10 mouse cellular contexts compared by ENCODE assay signal in the genomic region with DNA sequence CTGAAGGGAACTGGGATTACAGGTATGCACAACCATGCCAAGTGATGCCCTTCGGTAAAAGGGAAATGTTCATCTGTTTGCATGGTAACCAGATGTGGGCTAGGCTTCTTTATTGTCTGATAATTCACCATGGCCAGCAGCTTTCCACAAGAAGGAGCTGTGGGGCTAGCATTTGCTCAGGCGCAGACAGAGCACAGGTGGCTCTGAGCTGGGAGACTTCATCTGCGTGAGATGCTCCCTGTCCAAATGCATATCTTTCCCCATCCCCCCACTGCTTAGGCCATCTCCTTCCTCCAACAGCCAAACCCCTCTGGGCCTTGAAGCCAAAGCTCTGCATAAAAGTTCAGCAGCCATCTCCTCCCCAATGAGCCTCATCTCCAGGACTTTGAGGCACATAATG. TPM values are rescaled to one million over a fixed set of nuclear protein-coding genes. Genes with fewer than 3 reads are reported as not detected.
A peak's percentile ranks its signal among the peaks of the same experiment; 100 is the strongest.
DNase-seq lines count a peak whose midpoint lies in the region; ATAC-seq and TF ChIP-seq lines count a peak whose summit lies in the region.
"Had no signal": no experiment of that assay in that cellular context is flagged by ENCODE, and none has a peak within 500 bp of the region (broad histone marks: within the 10 kb centered on the region; RNA-seq: fewer than 3 reads in every experiment).

No protein-coding gene starts in this region.

- H3K9me3 ChIP-seq in forebrain, embryonic 10.5 days: no peaks in the 10 kb centered on the region
- no peaks in the 10 kb centered on the region for H3K9me3 ChIP-seq in forebrain, embryonic 11.5 days (ENCODE audit: control insufficient read depth, low read length)
- H3K9me3 ChIP-seq in lung, postnatal 0 days (ENCODE audit: low read length): no peaks in the 10 kb centered on the region
- H3K9me3 ChIP-seq in limb, embryonic 10.5 days (replicated peaks): no peaks in the 10 kb centered on the region
- H3K9me3 ChIP-seq in stomach, postnatal 0 days (ENCODE audit: control insufficient read depth, low read length): no peaks in the 10 kb centered on the region

- peak overlapping the region; percentile 71 for H3K27ac ChIP-seq in forebrain, embryonic 10.5 days
- H3K27ac ChIP-seq in forebrain, embryonic 11.5 days (ENCODE audit: low read depth, low read length): no peak overlapping the region
- H3K27ac ChIP-seq in lung, postnatal 0 days (ENCODE audit: low read length): no peak overlapping the region
- H3K27ac ChIP-seq in limb, embryonic 10.5 days: 0 out of 2 replicates have a peak overlapping the region, but pooled peaks have one; percentile 19
- no peak overlapping the region for H3K27ac ChIP-seq in stomach, postnatal 0 days (replicated peaks)

- H3K36me3 ChIP-seq in forebrain, embryonic 10.5 days (replicated peaks): peaks cover 28% of the 10 kb centered on the region
- no peaks in the 10 kb centered on the region; the same call in 1 of the 2 replicates for H3K36me3 ChIP-seq in forebrain, embryonic 11.5 days (ENCODE audit: control insufficient read depth, insufficient read depth, low read length)
- H3K36me3 ChIP-seq in lung, postnatal 0 days (ENCODE audit: insufficient read depth, low read length): no peaks in the 10 kb centered on the region
- peaks cover 22% of the 10 kb centered on the region for H3K36me3 ChIP-seq in limb, embryonic 10.5 days
- H3K36me3 ChIP-seq in stomach, postnatal 0 days (ENCODE audit: control insufficient read depth, insufficient read depth, low read length): no peaks in the 10 kb centered on the region

- H3K4me1 ChIP-seq in forebrain, embryonic 10.5 days: peaks cover 96% of the 10 kb centered on the region
- peaks cover 34% of the 10 kb centered on the region for H3K4me1 ChIP-seq in forebrain, embryonic 11.5 days (replicated peaks; ENCODE audit: control insufficient read depth, insufficient read depth, low read length)
- peaks cover 7% of the 10 kb centered on the region for H3K4me1 ChIP-seq in lung, postnatal 0 days (ENCODE audit: insufficient read depth, low read depth, low read length)
- peaks cover 9% of the 10 kb centered on the region for H3K4me1 ChIP-seq in lung, adult 2 months (ENCODE audit: control insufficient read depth, insufficient read depth, low read length)
- peaks cover 82% of the 10 kb centered on the region for H3K4me1 ChIP-seq in limb, embryonic 10.5 days
- H3K4me1 ChIP-seq in stomach, postnatal 0 days (replicated peaks; ENCODE audit: control insufficient read depth, insufficient read depth): peaks cover 7% of the 10 kb centered on the region; the same call in 1 of the 2 replicates

- no peaks in the 10 kb centered on the region for H3K27me3 ChIP-seq in forebrain, embryonic 10.5 days (ENCODE audit: poor library complexity, severe bottlenecking)
- H3K27me3 ChIP-seq in forebrain, embryonic 11.5 days (ENCODE audit: control insufficient read depth, insufficient read depth, low read length): no peaks in the 10 kb centered on the region
- no peaks in the 10 kb centered on the region for H3K27me3 ChIP-seq in lung, postnatal 0 days (replicated peaks; ENCODE audit: insufficient read depth, low read length)
- no peaks in the 10 kb centered on the region for H3K27me3 ChIP-seq in limb, embryonic 10.5 days (ENCODE audit: low read depth, poor library complexity, severe bottlenecking)
- no peaks in the 10 kb centered on the region for H3K27me3 ChIP-seq in stomach, postnatal 0 days (ENCODE audit: control insufficient read depth, insufficient read depth, low read length)

- no peak for TF ChIP-seq POLR2A in lung, adult 2 months (IDR thresholded peaks at IDR 0.05; ENCODE audit: borderline replicate concordance, extremely low read depth, low read depth, low read length)

- 0 out of 2 replicates have a peak, but pooled peaks have one; percentile 9 for TF ChIP-seq CTCF in lung, postnatal 0 days (IDR thresholded peaks at IDR 0.05)
- no peak for TF ChIP-seq CTCF in lung, adult 2 months (IDR thresholded peaks at IDR 0.05; ENCODE audit: insufficient read depth, low read length)
- TF ChIP-seq CTCF in stomach, postnatal 0 days (IDR thresholded peaks at IDR 0.05; ENCODE audit: low read depth): peak; percentile 48; the same call in 1 of the 2 replicates

- H3K9ac ChIP-seq in forebrain, embryonic 11.5 days (ENCODE audit: low read length): no peak overlapping the region
- H3K9ac ChIP-seq in lung, postnatal 0 days (replicated peaks; ENCODE audit: low read depth): no peak overlapping the region
- no peak overlapping the region for H3K9ac ChIP-seq in stomach, postnatal 0 days (ENCODE audit: low read length)

- intact Hi-C loops in left cerebral cortex, postnatal 14 days (cut with DNase I): no loop called here

- TF ChIP-seq EP300 in lung, postnatal 0 days (IDR thresholded peaks at IDR 0.05): no peak
- TF ChIP-seq EP300 in stomach, postnatal 0 days (optimal IDR thresholded peaks at IDR 0.05): no peak

- H3K4me2 ChIP-seq in forebrain, embryonic 11.5 days (ENCODE audit: low read depth, low read length, severe bottlenecking): no peak overlapping the region
- no peak overlapping the region for H3K4me2 ChIP-seq in lung, postnatal 0 days (replicated peaks; ENCODE audit: low read depth, low read length)
- H3K4me2 ChIP-seq in stomach, postnatal 0 days (replicated peaks; ENCODE audit: low read depth): no peak overlapping the region

- no peak overlapping the region for H3K4me3 ChIP-seq in forebrain, embryonic 10.5 days
- H3K4me3 ChIP-seq in forebrain, embryonic 11.5 days (ENCODE audit: low read depth, low read length): no peak overlapping the region
- H3K4me3 ChIP-seq in lung, postnatal 0 days (ENCODE audit: low read depth, low read length): no peak overlapping the region
- no peak overlapping the region for H3K4me3 ChIP-seq in lung, adult 2 months (replicated peaks; ENCODE audit: extremely low read depth, low read depth, low read length)
- H3K4me3 ChIP-seq in limb, embryonic 10.5 days: no peak overlapping the region
- H3K4me3 ChIP-seq in stomach, postnatal 0 days (ENCODE audit: low read depth, low read length): no peak overlapping the region

- ATAC-seq in forebrain, embryonic 11.5 days (replicated peaks; ENCODE audit: low FRiP score): no peak
- ATAC-seq in lung, postnatal 0 days: no peak
- no peak for ATAC-seq in stomach, postnatal 0 days (ENCODE audit: low FRiP score, low TSS enrichment)
- no peak for ATAC-seq in erythroblast, adult 5-6 weeks (replicated peaks; ENCODE audit: low FRiP score, poor library complexity, severe bottlenecking)

- 55% methylated on average over 3 of the region's 3 CpGs for WGBS in forebrain, embryonic 10.5 days
- 54% methylated on average over 3 of the region's 3 CpGs for WGBS in forebrain, embryonic 11.5 days
- 62% methylated on average over 3 of the region's 3 CpGs for WGBS in lung, postnatal 0 days
- WGBS in lung, adult 2 months: 71% methylated on average over 3 of the region's 3 CpGs
- 45% methylated on average over 3 of the region's 3 CpGs for WGBS in limb, embryonic 10.5 days
- WGBS in stomach, postnatal 0 days: 42% methylated on average over 3 of the region's 3 CpGs

- no peak for DNase-seq in forebrain, embryonic 10.5 days (ENCODE audit: extremely low spot score, low spot score)
- DNase-seq in forebrain, embryonic 11.5 days (ENCODE audit: low spot score): no peak
- DNase-seq in lung, postnatal 0 days (ENCODE audit: low spot score): no peak
- DNase-seq in lung, adult 2 months: no peak
- DNase-seq in limb, embryonic 10.5 days (ENCODE audit: low spot score): no peak
- no peak for DNase-seq in stomach, postnatal 0 days (ENCODE audit: low spot score)
- DNase-seq in left cerebral cortex, postnatal 14 days (ENCODE audit: low spot score in 2 of 2): no peak
- DNase-seq: right cerebral cortex, postnatal 25 days; thymus, adult 2 months had no signal

RNA-seq across cellular contexts. Expression of a gene that starts 15.6 kb away (rescaled TPM):
- polyA plus RNA-seq in forebrain, embryonic 10.5 days (2016; fragmentation: Nextera tagmentation; extraction: Ambion mirVana): 25.9 TPM in 2 replicates
- 35.6 and 35.9 TPM in 2 replicates for polyA plus RNA-seq in forebrain, embryonic 11.5 days (2014; fragmentation: Nextera tagmentation; extraction: Ambion mirVana)
- 13.7 and 14.1 TPM in 2 replicates for polyA plus RNA-seq in lung, postnatal 0 days (2015; fragmentation: Nextera tagmentation; extraction: Ambion mirVana)
- 22.2 and 23.4 TPM in 2 replicates for polyA plus RNA-seq in lung, adult 2 months (2012; rRNA removed)
- 20.0 and 38.3 TPM in 2 replicates for polyA plus RNA-seq in limb, embryonic 10.5 days (2016; fragmentation: Nextera tagmentation; extraction: Ambion mirVana)
- 5.9 and 6.1 TPM in 2 replicates for polyA plus RNA-seq in stomach, postnatal 0 days (2015; fragmentation: Nextera tagmentation; extraction: Ambion mirVana)
- total RNA-seq in erythroblast, adult 5-6 weeks (2015; ENCODE audit: low replicate concordance): not detected in 2 replicates
- not detected in 2 replicates for total RNA-seq in erythroblast, adult 5-6 weeks (2017; ENCODE audit: low replicate concordance)
- total RNA-seq in left cerebral cortex, postnatal 14 days (2021): 10 to 100 TPM; 19.5 to 23.9 TPM

Comparison
In these comparisons a context has a peak if more than half of its experiments do, and no peak if none do; other contexts are left out.
1. H3K27ac ChIP-seq: peak in forebrain, embryonic 10.5 days (single experiment) and limb, embryonic 10.5 days (single experiment); none in forebrain, embryonic 11.5 days (single experiment), lung, postnatal 0 days (single experiment) and stomach, postnatal 0 days (single experiment).